Mouse (Mus musculus) stomach, embryonic 14.5 days (tissue): ENCODE measurements around the gene Gm11096. TPM values are rescaled to one million over a fixed set of nuclear protein-coding genes. Genes with fewer than 3 reads are reported as not detected.

Experiments
- ATAC-seq: fragments of 200-750 bp; cut with Nextera tagmentation; 2 replicates; pipeline ENCODE4 v1.8.0; 2017; ENCODE audit warnings: low read depth, moderate TSS enrichment; ENCODE audit not compliant: insufficient number of reproducible peaks, insufficient read depth, low FRiP score
- H3K27ac ChIP-seq: fragments of 300-500 bp; sonication (generic); 2 replicates; pipeline ENCODE4 v1.5.1; 2014; ENCODE audit warnings: mild to moderate bottlenecking, low read length, moderate library complexity, mixed read lengths
- H3K27me3 ChIP-seq: fragments of 300-500 bp; sonication (generic); 2 replicates; pipeline ENCODE4 v1.6.1; 2014; ENCODE audit warnings: low read length, control low read depth, mixed read lengths; ENCODE audit not compliant: control insufficient read depth, insufficient read depth
- H3K36me3 ChIP-seq: fragments of 300-500 bp; sonication (generic); 2 replicates; pipeline ENCODE4 v1.6.1; 2014; ENCODE audit warnings: mild to moderate bottlenecking, control low read depth, low read length, moderate library complexity, mixed read lengths; ENCODE audit not compliant: control insufficient read depth, insufficient read depth
- H3K4me1 ChIP-seq: fragments of 300-500 bp; sonication (generic); 2 replicates; pipeline ENCODE4 v1.6.1; 2014; ENCODE audit warnings: low read length, control low read depth, mixed read lengths; ENCODE audit not compliant: control insufficient read depth, insufficient read depth
- H3K4me2 ChIP-seq: fragments of 300-500 bp; sonication (generic); replicated peaks from 2 replicates; pipeline ENCODE4 v1.6.1; 2014; ENCODE audit warnings: low read depth, low read length, control low read depth
- H3K4me3 ChIP-seq: fragments of 300-500 bp; sonication (generic); 2 replicates; pipeline ENCODE4 v1.5.1; 2014; ENCODE audit warnings: low read depth, low read length, control low read depth
- H3K9ac ChIP-seq: fragments of 300-500 bp; sonication (generic); replicated peaks from 2 replicates; pipeline ENCODE4 v1.6.1; 2014; ENCODE audit warnings: low read depth, mild to moderate bottlenecking, control low read depth, low read length, moderate library complexity, mixed read lengths
- H3K9me3 ChIP-seq: fragments of 300-500 bp; sonication (generic); 2 replicates; pipeline ENCODE4 v1.6.1; 2016; ENCODE audit warnings: low read depth, low read length, control low read depth; ENCODE audit not compliant: control insufficient read depth
- WGBS: fragments of 180-500 bp; shearing (Covaris S2); extraction: QIAGEN DNeasy Blood & Tissue Kit; methylation state at CpG from one replicate; pipeline ENCODE4 v1.1.7; 2014; 5-methylcytosine and 5-hydroxymethylcytosine counted together
- polyA plus RNA-seq: library from polyadenylated mRNA; unstranded; fragments of >200 nt; fragmentation: Nextera tagmentation; extraction: Ambion mirVana; gene quantifications from 2 replicates; pipeline ENCODE4 v1.2.1, GENCODE M21; 2014

Gene Gm11096
- polyA plus RNA-seq, 1 experiment from 2014 or later: not detected

- no peak for ATAC-seq
- H3K27me3 ChIP-seq: no peaks in the 10 kb centered on the region
- 0 out of 2 replicates have a peak, but pooled peaks cover 3% of the 10 kb centered on the region for H3K4me1 ChIP-seq
- H3K4me2 ChIP-seq: no peak overlapping the region
- H3K36me3 ChIP-seq: no peaks in the 10 kb centered on the region
- H3K4me3 ChIP-seq: no peak overlapping the region
- no peak overlapping the region for H3K9ac ChIP-seq
- no peak overlapping the region for H3K27ac ChIP-seq
- H3K9me3 ChIP-seq: no peaks in the 10 kb centered on the region
- WGBS: 88% methylated on average over 6 of the region's 6 CpGs
Observed at GRCm38 (mm10) chr17:81416361-81417114, 25.0 kb upstream of the Gm11096 start.

GRCm38 (mm10) chr17:81419802-81420459, 21.6 kb upstream of the Gm11096 start:
- Histone ChIP-seq H3K4me3 (no peak overlapping the region), H3K4me2 (no peak overlapping the region), H3K36me3 (no peaks in the 10 kb centered on the region), H3K4me1 (no peaks in the 10 kb centered on the region), H3K27ac (no peak overlapping the region; the same call in 1 of the 2 replicates), H3K9ac (no peak overlapping the region), H3K9me3 (no peaks in the 10 kb centered on the region), H3K27me3 (no peaks in the 10 kb centered on the region)
- 73% methylated on average over 10 of the region's 10 CpGs for WGBS
- no peak for ATAC-seq

GRCm38 (mm10) chr17:81424256-81424912, 17.2 kb upstream of the Gm11096 start:
- Histone ChIP-seq H3K9me3 (no peaks in the 10 kb centered on the region), H3K4me1 (no peaks in the 10 kb centered on the region), H3K4me2 (no peak overlapping the region), H3K27ac (no peak overlapping the region), H3K27me3 (no peaks in the 10 kb centered on the region), H3K36me3 (no peaks in the 10 kb centered on the region), H3K9ac (no peak overlapping the region), H3K4me3 (no peak overlapping the region)
- WGBS: 53% methylated on average over 10 of the region's 10 CpGs
- ATAC-seq: no peak

- WGBS: 90% methylated on average over 7 of the region's 7 CpGs
- Histone ChIP-seq H3K9ac (no peak overlapping the region), H3K4me2 (no peak overlapping the region), H3K9me3 (no peaks in the 10 kb centered on the region), H3K27me3 (no peaks in the 10 kb centered on the region), H3K4me3 (no peak overlapping the region), H3K27ac (no peak overlapping the region), H3K36me3 (peaks cover 2% of the 10 kb centered on the region; the same call in 1 of the 2 replicates), H3K4me1 (no peaks in the 10 kb centered on the region)
- no peak for ATAC-seq
Observed at GRCm38 (mm10) chr17:81427245-81427644, 14.3 kb upstream of the Gm11096 start.

GRCm38 (mm10) chr17:81432733-81433132, 8.8 kb upstream of the Gm11096 start:
- no peak for ATAC-seq
- WGBS: 92% methylated on average over 2 of the region's 2 CpGs
- H3K36me3 ChIP-seq: peaks cover 2% of the 10 kb centered on the region; the same call in 1 of the 2 replicates

GRCm38 (mm10) chr17:81433148-81433547, 8.4 kb upstream of the Gm11096 start:
- Histone ChIP-seq H3K27ac (no peak overlapping the region), H3K36me3 (peaks cover 2% of the 10 kb centered on the region; the same call in 1 of the 2 replicates), H3K9me3 (no peaks in the 10 kb centered on the region), H3K9ac (no peak overlapping the region), H3K4me3 (no peak overlapping the region), H3K27me3 (no peaks in the 10 kb centered on the region), H3K4me1 (no peaks in the 10 kb centered on the region), H3K4me2 (no peak overlapping the region)
- no peak for ATAC-seq
- 53% methylated on average over 5 of the region's 5 CpGs for WGBS

More at GRCm38 (mm10) chr17:81432733-81433132, 8.8 kb upstream of the Gm11096 start:
- Histone ChIP-seq H3K4me2 (no peak overlapping the region), H3K4me1 (no peaks in the 10 kb centered on the region), H3K9ac (no peak overlapping the region), H3K9me3 (no peaks in the 10 kb centered on the region), H3K27me3 (no peaks in the 10 kb centered on the region), H3K4me3 (no peak overlapping the region), H3K27ac (no peak overlapping the region)

- no peak overlapping the region for H3K9ac ChIP-seq
- no peaks in the 10 kb centered on the region for H3K27me3 ChIP-seq
- H3K4me2 ChIP-seq: no peak overlapping the region
- no peak overlapping the region for H3K4me3 ChIP-seq
- H3K36me3 ChIP-seq: no peaks in the 10 kb centered on the region
- H3K4me1 ChIP-seq: no peaks in the 10 kb centered on the region
- no peaks in the 10 kb centered on the region for H3K9me3 ChIP-seq
- ATAC-seq: no peak
- 62% methylated on average over 3 of the region's 3 CpGs for WGBS
- H3K27ac ChIP-seq: no peak overlapping the region
Observed at GRCm38 (mm10) chr17:81455269-81455668, 13.7 kb downstream of the Gm11096 start.

GRCm38 (mm10) chr17:81455977-81456376, 14.4 kb downstream of the Gm11096 start:
- Histone ChIP-seq H3K9ac (no peak overlapping the region), H3K27me3 (no peaks in the 10 kb centered on the region), H3K9me3 (no peaks in the 10 kb centered on the region), H3K4me1 (no peaks in the 10 kb centered on the region), H3K4me2 (no peak overlapping the region), H3K4me3 (no peak overlapping the region), H3K36me3 (no peaks in the 10 kb centered on the region), H3K27ac (no peak overlapping the region)
- no peak for ATAC-seq
- 82% methylated on average over 7 of the region's 7 CpGs for WGBS
